Mouse (Mus musculus) layer of hippocampus, adult 8-10 months (tissue): ENCODE results near the gene Abca12. TPM values are rescaled to one million over a fixed set of nuclear protein-coding genes. Genes with fewer than 3 reads are reported as not detected.

Experiments used
- DNase-seq, 2 experiments: peaks; one replicate each; pipeline ENCODE4 v3.0.0; 2022; ENCODE audit warnings: low spot score in 2 of 2
- total RNA-seq, 4 experiments: library from RNA; stranded (reverse); gene quantifications; 2 replicates each; pipeline ENCODE4 v1.2.4; 2022

Abca12 gene
- total RNA-seq, 4 experiments from 2014 or later: 0.16 to 0.39 (median 0.19) TPM

DNA sequence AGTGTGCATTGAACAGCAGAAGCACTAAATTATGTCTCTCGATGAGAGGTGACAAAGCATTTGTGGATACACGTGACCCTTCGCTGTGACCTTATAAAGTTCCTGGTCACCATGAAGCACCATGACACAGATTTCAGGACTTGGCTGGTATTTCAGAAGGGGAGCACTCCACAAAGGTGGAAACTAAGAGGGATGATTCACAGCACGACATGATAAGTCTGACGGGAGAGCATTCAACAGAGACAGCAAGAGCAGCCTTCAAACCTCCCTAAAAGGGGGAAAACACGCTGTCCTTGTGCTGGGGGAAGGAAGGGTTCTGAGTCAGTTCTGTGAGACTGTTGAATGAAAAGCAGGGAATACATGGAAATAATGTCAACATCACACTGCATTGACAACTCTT is 218.5 kb downstream of the Abca12 start:
- no peak for DNase-seq

DNA sequence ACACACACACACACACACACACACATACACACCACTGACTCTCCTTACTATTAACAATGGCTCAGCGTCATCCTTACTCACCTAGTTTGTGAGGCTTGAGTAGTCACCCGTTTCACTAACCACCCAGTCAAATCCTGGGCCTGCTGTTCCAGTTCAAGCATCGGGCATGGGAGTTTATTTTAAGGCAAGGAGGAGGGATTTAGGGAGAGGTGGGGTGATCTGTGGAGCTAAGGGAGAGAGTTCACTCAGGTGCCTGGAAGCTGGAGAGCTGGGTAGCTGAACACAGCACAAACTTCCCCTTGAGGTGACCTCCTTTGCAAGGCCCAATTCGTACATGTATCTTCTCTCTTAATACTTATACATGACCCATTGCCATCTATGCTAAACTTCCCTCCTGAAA is 219.4 kb downstream of the Abca12 start:
- DNase-seq: no peak

DNA sequence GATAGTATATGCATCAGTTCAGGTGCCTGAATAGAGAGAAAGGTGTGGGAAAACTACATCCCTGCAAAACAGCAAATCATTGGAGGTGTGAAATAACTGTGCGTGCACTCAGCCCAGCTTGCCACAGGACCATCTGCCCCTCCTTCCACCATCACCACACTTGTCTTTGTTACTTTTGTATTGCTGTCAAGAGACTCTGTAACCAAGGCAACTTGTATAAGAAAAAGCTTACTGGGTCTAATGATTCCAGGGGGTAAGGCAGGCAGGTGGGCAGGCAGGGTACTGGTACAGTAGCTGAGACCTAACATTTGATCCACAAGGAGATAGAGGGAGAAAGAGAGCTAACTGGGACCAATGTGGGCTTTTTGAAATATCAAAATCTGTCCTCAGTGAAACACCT is 220.8 kb downstream of the Abca12 start:
- no peak for DNase-seq

Other genes with a start within 250 kb of the Abca12 start
- 10 to 100 TPM; 37.2 to 42.0 (median 38.5) TPM for gene Atic, start 142.2 kb upstream of the Abca12 start, total RNA-seq
- gene Fn1, start 238.3 kb upstream of the Abca12 start, total RNA-seq: 10 to 100 TPM; 52.0 to 64.1 (median 54.0) TPM